ENCODE assay signal across 18 mouse cellular contexts in the genomic region with DNA sequence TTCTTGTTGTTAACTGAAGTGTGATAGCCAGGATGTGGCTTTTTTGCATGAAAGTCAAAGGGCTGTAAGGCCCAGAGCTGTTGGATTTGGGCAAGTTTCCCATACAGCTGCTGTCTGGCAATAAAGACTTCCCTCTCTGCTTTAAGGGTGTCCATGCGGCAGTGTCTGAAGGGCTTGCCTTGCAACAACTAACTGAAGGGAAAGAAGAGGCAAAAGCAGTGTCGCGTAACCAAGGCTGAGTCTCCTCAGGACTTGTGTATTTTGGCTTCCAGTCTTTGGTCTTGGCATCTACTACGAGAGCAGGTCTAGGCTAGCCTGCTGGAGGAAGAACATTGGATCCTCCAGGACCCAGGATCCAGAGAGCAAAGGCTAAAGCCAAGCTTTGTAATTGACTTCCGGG.
DNase-seq lines count a peak whose midpoint lies in the region; ATAC-seq and TF ChIP-seq lines count a peak whose summit lies in the region.
"Had no signal": no experiment of that assay in that cellular context is flagged by ENCODE, and none has a peak within 500 bp of the region (broad histone marks: within the 10 kb centered on the region; RNA-seq: fewer than 3 reads in every experiment).

No protein-coding gene starts in this region.

- no peaks in the 10 kb centered on the region for H3K27me3 ChIP-seq in heart, adult 2 months (ENCODE audit: control insufficient read depth, insufficient read depth, low read length)
- no peaks in the 10 kb centered on the region for H3K27me3 ChIP-seq in heart, embryonic 11.5 days (ENCODE audit: control insufficient read depth, insufficient read depth, low read length)
- no peaks in the 10 kb centered on the region for H3K27me3 ChIP-seq in liver, adult 2 months (ENCODE audit: control insufficient read depth, insufficient read depth, low read length)
- H3K27me3 ChIP-seq in liver, embryonic 11.5 days (replicated peaks; ENCODE audit: control insufficient read depth, insufficient read depth, low read length), result no peaks in the 10 kb centered on the region
- H3K27me3 ChIP-seq in limb, embryonic 10.5 days (ENCODE audit: low read depth, poor library complexity, severe bottlenecking), result no peaks in the 10 kb centered on the region
- H3K27me3 ChIP-seq: hindbrain, embryonic 12.5 days; lung, embryonic 15.5 days; midbrain, embryonic 13.5 days; stomach, embryonic 15.5 days had no signal

- no peaks in the 10 kb centered on the region for H3K79me2 ChIP-seq in heart, adult 2 months (replicated peaks; ENCODE audit: control insufficient read depth, insufficient read depth, low read length)
- no peaks in the 10 kb centered on the region for H3K79me2 ChIP-seq in liver, adult 2 months (ENCODE audit: control insufficient read depth, insufficient read depth, low read length)

- WGBS in heart, adult 2 months, result 37% methylated on average over 5 of the region's 5 CpGs
- 71% methylated on average over 5 of the region's 5 CpGs for WGBS in heart, embryonic 11.5 days (ENCODE audit: insufficient replicate concordance)
- 79% methylated on average over 5 of the region's 5 CpGs for WGBS in liver, adult 2 months
- WGBS in liver, embryonic 11.5 days, result 79% methylated on average over 5 of the region's 5 CpGs
- 90% methylated on average over 5 of the region's 5 CpGs for WGBS in limb, embryonic 10.5 days

- H3K9me3 ChIP-seq in heart, embryonic 11.5 days (replicated peaks; ENCODE audit: control insufficient read depth, low read length), result no peaks in the 10 kb centered on the region
- no peaks in the 10 kb centered on the region for H3K9me3 ChIP-seq in liver, embryonic 11.5 days (ENCODE audit: control insufficient read depth, low read length)
- H3K9me3 ChIP-seq in limb, embryonic 10.5 days (replicated peaks), result no peaks in the 10 kb centered on the region
- H3K9me3 ChIP-seq: embryonic facial prominence, embryonic 12.5 days; hindbrain, embryonic 12.5 days; limb, embryonic 13.5 days; lung, embryonic 15.5 days; midbrain, embryonic 13.5 days; stomach, embryonic 15.5 days had no signal

- intact Hi-C loops in heart, adult 2 months (cut with DNase I), result no loop called here

- H3K4me3 ChIP-seq in heart, adult 2 months, result no peak overlapping the region
- H3K4me3 ChIP-seq in heart, embryonic 11.5 days (ENCODE audit: low read depth, low read length), result no peak overlapping the region
- no peak overlapping the region for H3K4me3 ChIP-seq in liver, adult 2 months (ENCODE audit: insufficient read depth, low read depth, low read length)
- H3K4me3 ChIP-seq in liver, embryonic 11.5 days (ENCODE audit: low read depth, low read length), result no peak overlapping the region
- no peak overlapping the region for H3K4me3 ChIP-seq in limb, embryonic 10.5 days
- H3K4me3 ChIP-seq: embryonic facial prominence, embryonic 12.5 days; hindbrain, embryonic 12.5 days; limb, embryonic 13.5 days; lung, embryonic 15.5 days; midbrain, embryonic 13.5 days; stomach, embryonic 15.5 days had no signal

- no peak for TF ChIP-seq CTCF in heart, adult 2 months (IDR thresholded peaks at IDR 0.05)
- TF ChIP-seq CTCF in liver, adult 2 months (IDR thresholded peaks at IDR 0.05; ENCODE audit: low read depth, low read length), result no peak

- no peaks in the 10 kb centered on the region for H3K36me3 ChIP-seq in heart, adult 2 months (ENCODE audit: control insufficient read depth, insufficient read depth, low read length)
- H3K36me3 ChIP-seq in heart, embryonic 11.5 days (ENCODE audit: control insufficient read depth, insufficient read depth, low read length), result no peaks in the 10 kb centered on the region
- no peaks in the 10 kb centered on the region for H3K36me3 ChIP-seq in liver, adult 2 months (ENCODE audit: control insufficient read depth, insufficient read depth, low read length)
- H3K36me3 ChIP-seq in liver, embryonic 11.5 days (ENCODE audit: control insufficient read depth, insufficient read depth, low read length), result no peaks in the 10 kb centered on the region
- H3K36me3 ChIP-seq in limb, embryonic 10.5 days, result no peaks in the 10 kb centered on the region
- H3K36me3 ChIP-seq: embryonic facial prominence, embryonic 12.5 days; hindbrain, embryonic 12.5 days; limb, embryonic 13.5 days; lung, embryonic 15.5 days; midbrain, embryonic 13.5 days; stomach, embryonic 15.5 days had no signal

- DNase-seq in heart, adult 2 months, result peak; percentile 25 to 31
- peak; percentile 18 for DNase-seq in liver, adult 2 months (ENCODE audit: extremely low read depth, low read depth, low spot score)
- no peak for DNase-seq in liver, embryonic 11.5 days (ENCODE audit: low spot score)
- peak; percentile 58 for DNase-seq in gonadal fat pad, adult 2 months (ENCODE audit: low read depth)
- no peak for DNase-seq in limb, embryonic 10.5 days (ENCODE audit: low spot score)
- DNase-seq in left cerebral cortex, adult 11 months (ENCODE audit: low spot score), result no peak
- no peak for DNase-seq in embryo, embryonic 9.5 days (ENCODE audit: extremely low spot score)
- DNase-seq: adrenal gland, postnatal 25 days; layer of hippocampus, postnatal 36 days; right cerebral cortex, postnatal 4 days; thymus, postnatal 25 days had no signal

- H3K4me2 ChIP-seq in heart, embryonic 11.5 days, result no peak overlapping the region
- H3K4me2 ChIP-seq in liver, embryonic 11.5 days, result no peak overlapping the region
- H3K4me2 ChIP-seq: embryonic facial prominence, embryonic 12.5 days; hindbrain, embryonic 12.5 days; limb, embryonic 13.5 days; lung, embryonic 15.5 days; midbrain, embryonic 13.5 days; stomach, embryonic 15.5 days had no signal

- peaks cover 2% of the 10 kb centered on the region; the same call in 1 of the 2 replicates for H3K4me1 ChIP-seq in heart, adult 2 months (ENCODE audit: control insufficient read depth, insufficient read depth, low read length)
- H3K4me1 ChIP-seq in heart, embryonic 11.5 days (ENCODE audit: control insufficient read depth, insufficient read depth, low read length), result no peaks in the 10 kb centered on the region
- peaks cover 3% of the 10 kb centered on the region for H3K4me1 ChIP-seq in liver, adult 2 months (ENCODE audit: control insufficient read depth, insufficient read depth, low read length)
- H3K4me1 ChIP-seq in liver, embryonic 11.5 days (replicated peaks; ENCODE audit: control insufficient read depth, insufficient read depth, low read length), result no peaks in the 10 kb centered on the region
- peaks cover 32% of the 10 kb centered on the region for H3K4me1 ChIP-seq in limb, embryonic 10.5 days
- H3K4me1 ChIP-seq: hindbrain, embryonic 12.5 days; midbrain, embryonic 13.5 days; stomach, embryonic 15.5 days had no signal

- no peak overlapping the region for H3K9ac ChIP-seq in heart, adult 2 months (ENCODE audit: low read depth, low read length)
- no peak overlapping the region for H3K9ac ChIP-seq in heart, embryonic 11.5 days (ENCODE audit: low read depth, low read length)
- no peak overlapping the region for H3K9ac ChIP-seq in liver, adult 2 months (ENCODE audit: low read depth, low read length)
- H3K9ac ChIP-seq in liver, embryonic 11.5 days (ENCODE audit: low read depth, low read length), result no peak overlapping the region
- H3K9ac ChIP-seq: embryonic facial prominence, embryonic 12.5 days; hindbrain, embryonic 12.5 days; limb, embryonic 13.5 days; lung, embryonic 15.5 days; midbrain, embryonic 13.5 days; stomach, embryonic 15.5 days had no signal

- H3K27ac ChIP-seq in heart, adult 2 months, result peak overlapping the region; percentile 28; the same call in 1 of the 2 replicates
- H3K27ac ChIP-seq in heart, embryonic 11.5 days (ENCODE audit: low read depth, low read length), result no peak overlapping the region
- peak overlapping the region; percentile 19; the same call in 1 of the 2 replicates for H3K27ac ChIP-seq in liver, adult 2 months (replicated peaks; ENCODE audit: insufficient read depth, low read depth, low read length)
- no peak overlapping the region for H3K27ac ChIP-seq in liver, embryonic 11.5 days (ENCODE audit: low read depth, low read length)
- H3K27ac ChIP-seq in limb, embryonic 10.5 days, result 0 out of 2 replicates have a peak overlapping the region, but pooled peaks have one; percentile 50
- H3K27ac ChIP-seq: embryonic facial prominence, embryonic 12.5 days; hindbrain, embryonic 12.5 days; limb, embryonic 13.5 days; lung, embryonic 15.5 days; midbrain, embryonic 13.5 days; stomach, embryonic 15.5 days had no signal

- TF ChIP-seq POLR2A in heart, adult 2 months (IDR thresholded peaks at IDR 0.05; ENCODE audit: insufficient read depth, low read depth, low read length), result no peak
- no peak for TF ChIP-seq POLR2A in liver, adult 2 months (IDR thresholded peaks at IDR 0.05; ENCODE audit: extremely low read depth, insufficient read depth, low read length)

- no peak for TF ChIP-seq EP300 in heart, adult 2 months (IDR thresholded peaks at IDR 0.05; ENCODE audit: insufficient read depth, low read depth, low read length)

- no peak for ATAC-seq in heart, embryonic 11.5 days (replicated peaks; ENCODE audit: insufficient number of reproducible peaks, low FRiP score, low TSS enrichment)
- no peak for ATAC-seq in liver, embryonic 11.5 days (replicated peaks; ENCODE audit: low FRiP score)
- ATAC-seq: midbrain, embryonic 13.5 days had no signal

Comparison
In these comparisons a context has a peak if more than half of its experiments do, and no peak if none do; other contexts are left out.
1. DNase-seq: peak in heart, adult 2 months (2 of 2), liver, adult 2 months (single experiment) and gonadal fat pad, adult 2 months (single experiment); none in liver, embryonic 11.5 days (single experiment), limb, embryonic 10.5 days (single experiment), left cerebral cortex, adult 11 months (single experiment) and embryo, embryonic 9.5 days (single experiment).
2. H3K27ac ChIP-seq: peak in heart, adult 2 months (single experiment), liver, adult 2 months (single experiment) and limb, embryonic 10.5 days (single experiment); none in heart, embryonic 11.5 days (single experiment) and liver, embryonic 11.5 days (single experiment).